Mouse (Mus musculus): Measurements from ENCODE around the gene Speg. TPM values are rescaled to one million over a fixed set of nuclear protein-coding genes. Genes with fewer than 3 reads are reported as not detected.
A peak's percentile ranks its signal among the peaks of the same experiment; 100 is the strongest.

Speg gene
- polyA plus RNA-seq, 1 experiment from 2014 or later, result 14.5 TPM

DNA sequence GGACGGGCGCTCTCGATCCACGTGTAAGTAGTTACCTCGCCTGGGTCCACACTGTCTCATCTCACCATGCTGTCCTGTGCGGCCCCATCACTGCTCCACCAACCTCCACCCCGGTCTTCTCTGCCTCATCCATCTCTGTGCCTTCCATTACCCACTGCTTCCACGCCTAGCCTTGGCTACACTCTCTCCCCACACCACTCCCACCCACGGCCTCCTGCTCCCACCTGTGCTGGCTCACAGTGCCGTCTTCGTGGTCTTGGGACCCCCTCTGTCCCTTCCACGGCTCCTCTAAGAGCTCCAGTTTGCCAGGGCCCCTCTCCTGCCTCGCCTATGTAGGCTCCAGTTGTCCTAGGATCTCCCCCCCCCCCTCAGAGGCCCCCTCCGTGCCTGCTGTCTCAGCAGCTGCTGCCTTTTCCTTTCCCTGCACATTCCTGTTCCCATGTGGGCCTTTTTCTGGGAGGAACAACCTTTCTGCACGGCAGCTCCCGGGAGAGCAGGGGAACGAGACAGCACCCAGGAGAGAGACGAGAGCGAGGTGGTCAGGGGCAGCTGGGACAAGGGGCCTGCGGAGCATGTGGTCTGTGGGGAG lies 10.1 kb downstream of the Speg start:
- no peaks in the 10 kb centered on the region for H3K36me3 ChIP-seq
- no peak overlapping the region for H3K27ac ChIP-seq (replicated peaks)
- H3K9ac ChIP-seq (replicated peaks), result no peak overlapping the region; the same call in 1 of the 2 replicates
- H3K4me1 ChIP-seq, result peaks cover 60% of the 10 kb centered on the region
- peaks cover 81% of the 10 kb centered on the region for H3K27me3 ChIP-seq
- H3K9me3 ChIP-seq, result no peaks in the 10 kb centered on the region
- H3K4me2 ChIP-seq (replicated peaks), result peak overlapping the region; percentile 27
- H3K4me3 ChIP-seq, result no peak overlapping the region
- no peak for ATAC-seq (ENCODE audit: low FRiP score, low read depth)
- WGBS, result 66% methylated on average over 20 of the region's 20 CpGs

DNA sequence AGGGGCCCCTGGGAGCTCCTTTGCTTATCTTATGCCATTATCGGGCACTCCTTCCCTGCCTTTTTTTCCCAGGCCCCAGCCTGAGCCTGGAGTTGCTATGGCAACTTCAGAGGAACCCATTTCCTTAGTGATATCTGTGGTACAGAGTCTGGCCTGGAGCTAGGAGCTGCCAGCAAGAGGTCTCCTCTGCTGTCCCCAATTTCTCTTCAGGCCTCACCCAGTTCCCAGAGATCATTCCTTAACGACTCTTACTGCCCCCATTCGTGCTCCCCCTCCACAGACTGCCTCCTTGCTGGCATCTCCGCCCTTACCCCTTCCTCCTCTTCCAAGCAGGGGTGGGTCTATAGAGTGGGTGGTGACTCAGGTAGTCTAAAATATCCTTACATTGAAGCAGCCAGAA lies 11.1 kb downstream of the Speg start:
- peaks cover 85% of the 10 kb centered on the region for H3K27me3 ChIP-seq
- WGBS, result 39% methylated on average over 4 of the region's 4 CpGs

DNA sequence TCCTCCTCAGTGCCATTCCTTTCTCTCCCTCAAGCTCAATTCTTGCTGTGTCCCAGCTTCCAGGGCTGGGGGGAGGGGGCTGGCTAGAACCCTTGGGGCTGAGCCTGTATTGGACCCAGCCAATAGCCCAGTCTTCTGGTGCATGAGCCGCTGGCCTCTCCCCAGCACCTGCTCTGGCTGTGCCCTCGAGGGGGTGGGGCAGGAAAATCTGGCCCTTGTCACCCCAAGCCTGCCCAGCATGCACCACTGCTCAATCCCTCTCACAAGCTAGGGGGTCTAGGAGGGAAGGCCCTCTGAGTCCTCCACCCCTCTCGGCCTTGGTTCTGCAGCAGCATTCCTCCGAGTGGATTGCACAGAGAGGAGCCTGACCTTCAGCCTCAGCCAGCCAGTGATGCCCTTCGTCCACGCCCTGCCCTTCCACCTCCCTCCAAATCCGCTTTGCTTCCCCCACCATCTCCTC lies 12.4 kb downstream of the Speg start:
- peak overlapping the region; percentile 43 for H3K4me2 ChIP-seq (replicated peaks)
- H3K4me1 ChIP-seq, result peaks cover 47% of the 10 kb centered on the region
- H3K27ac ChIP-seq (replicated peaks), result no peak overlapping the region
- no peaks in the 10 kb centered on the region for H3K36me3 ChIP-seq
- peak overlapping the region; percentile 26; the same call in 1 of the 2 replicates for H3K9ac ChIP-seq (replicated peaks)
- ATAC-seq (ENCODE audit: low FRiP score, low read depth), result 0 out of 2 replicates have a peak, but pooled peaks have one; percentile 3
- H3K4me3 ChIP-seq, result peak overlapping the region; percentile 36
- H3K9me3 ChIP-seq, result no peaks in the 10 kb centered on the region
- WGBS, result 4% methylated on average over 7 of the region's 7 CpGs
- H3K27me3 ChIP-seq, result peaks cover 84% of the 10 kb centered on the region

More for the DNA sequence above, 11.1 kb downstream of the Speg start:
- Histone ChIP-seq H3K4me1 (peaks cover 57% of the 10 kb centered on the region), H3K27ac (replicated peaks) (no peak overlapping the region), H3K9me3 (no peaks in the 10 kb centered on the region), H3K9ac (replicated peaks) (no peak overlapping the region), H3K4me2 (replicated peaks) (peak overlapping the region; percentile 27), H3K36me3 (no peaks in the 10 kb centered on the region), H3K4me3 (no peak overlapping the region)
- no peak for ATAC-seq (ENCODE audit: low FRiP score, low read depth)

DNA sequence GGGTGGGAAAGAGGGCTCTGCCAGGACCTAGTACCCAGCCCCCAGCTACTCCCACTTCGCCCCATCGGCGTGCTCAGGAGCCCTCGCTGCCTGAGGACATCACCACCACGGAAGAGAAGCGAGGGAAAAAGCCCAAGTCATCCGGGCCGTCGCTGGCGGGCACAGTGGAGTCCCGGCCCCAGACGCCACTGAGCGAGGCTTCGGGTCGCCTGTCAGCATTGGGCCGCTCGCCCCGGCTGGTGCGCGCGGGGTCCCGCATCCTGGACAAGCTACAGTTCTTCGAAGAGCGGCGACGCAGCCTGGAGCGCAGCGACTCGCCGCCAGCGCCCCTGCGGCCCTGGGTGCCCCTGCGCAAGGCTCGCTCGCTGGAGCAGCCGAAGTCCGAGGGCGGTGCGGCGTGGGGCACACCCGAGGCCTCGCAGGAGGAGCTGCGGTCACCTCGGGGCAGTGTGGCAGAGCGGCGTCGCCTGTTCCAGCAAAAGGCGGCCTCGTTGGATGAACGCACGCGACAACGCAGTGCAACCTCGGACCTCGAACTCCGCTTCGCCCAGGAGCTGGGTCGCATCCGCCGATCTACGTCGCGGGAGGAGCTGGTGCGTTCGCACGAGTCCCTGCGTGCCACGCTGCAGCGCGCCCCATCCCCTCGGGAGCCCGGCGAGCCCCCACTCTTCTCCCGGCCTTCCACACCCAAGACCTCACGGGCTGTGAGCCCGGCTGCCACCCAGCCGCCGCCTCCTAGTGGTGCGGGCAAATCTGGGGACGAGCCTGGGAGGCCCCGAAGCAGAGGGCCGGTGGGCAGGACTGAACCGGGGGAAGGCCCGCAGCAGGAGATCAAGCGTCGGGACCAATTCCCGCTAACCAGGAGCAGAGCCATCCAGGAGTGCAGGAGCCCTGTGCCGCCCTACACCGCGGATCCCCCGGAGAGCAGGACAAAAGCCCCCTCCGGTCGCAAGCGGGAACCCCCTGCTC lies 13.1 kb downstream of the Speg start:
- H3K27me3 ChIP-seq, result peaks cover 84% of the 10 kb centered on the region
- peak overlapping the region; percentile 26; the same call in 1 of the 2 replicates for H3K9ac ChIP-seq (replicated peaks)
- ATAC-seq (ENCODE audit: low FRiP score, low read depth), result peak; percentile 17; the same call in 1 of the 2 replicates
- H3K4me3 ChIP-seq, result peak overlapping the region; percentile 36
- WGBS, result 3% methylated on average over 93 of the region's 94 CpGs
- H3K4me1 ChIP-seq, result peaks cover 40% of the 10 kb centered on the region
- no peaks in the 10 kb centered on the region for H3K36me3 ChIP-seq
- H3K4me2 ChIP-seq (replicated peaks), result peak overlapping the region; percentile 43
- no peaks in the 10 kb centered on the region for H3K9me3 ChIP-seq
- H3K27ac ChIP-seq (replicated peaks), result no peak overlapping the region

DNA sequence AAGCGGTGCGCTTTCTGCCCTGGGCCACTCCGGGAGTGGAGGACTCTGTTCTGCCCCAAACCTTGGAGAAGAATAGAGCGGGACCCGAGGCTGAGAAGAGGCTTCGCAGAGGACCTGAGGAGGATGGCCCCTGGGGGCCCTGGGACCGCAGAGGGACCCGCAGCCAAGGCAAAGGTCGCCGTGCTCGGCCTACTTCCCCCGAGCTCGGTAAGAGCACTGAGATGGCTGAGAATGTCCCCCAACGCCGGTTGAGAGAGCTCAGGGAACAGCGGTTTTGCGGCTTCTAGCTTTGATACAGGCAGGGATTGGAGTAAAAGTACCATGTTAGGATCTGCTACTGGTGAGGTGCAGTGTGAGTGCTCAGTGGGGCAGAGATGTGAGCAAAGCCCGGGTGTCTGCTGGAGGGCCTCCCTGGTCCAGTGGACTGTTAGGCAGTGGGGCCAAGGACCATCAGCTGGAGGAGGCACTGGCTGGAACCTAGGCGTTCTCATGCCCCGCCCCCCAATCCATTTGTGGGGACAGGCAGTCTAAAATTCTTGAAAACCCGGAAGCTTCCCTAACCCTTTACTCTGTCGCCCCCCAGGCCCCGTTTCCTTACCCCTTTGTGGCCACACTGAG lies 13.9 kb downstream of the Speg start:
- Histone ChIP-seq H3K9me3 (no peaks in the 10 kb centered on the region), H3K4me2 (replicated peaks) (peak overlapping the region; percentile 43), H3K4me3 (peak overlapping the region; percentile 36; the same call in 1 of the 2 replicates), H3K27me3 (peaks cover 79% of the 10 kb centered on the region), H3K27ac (replicated peaks) (no peak overlapping the region), H3K4me1 (peaks cover 40% of the 10 kb centered on the region), H3K9ac (replicated peaks) (peak overlapping the region; percentile 26; the same call in 1 of the 2 replicates), H3K36me3 (no peaks in the 10 kb centered on the region)
- 18% methylated on average over 23 of the region's 23 CpGs for WGBS
- ATAC-seq (ENCODE audit: low FRiP score, low read depth), result no peak

DNA sequence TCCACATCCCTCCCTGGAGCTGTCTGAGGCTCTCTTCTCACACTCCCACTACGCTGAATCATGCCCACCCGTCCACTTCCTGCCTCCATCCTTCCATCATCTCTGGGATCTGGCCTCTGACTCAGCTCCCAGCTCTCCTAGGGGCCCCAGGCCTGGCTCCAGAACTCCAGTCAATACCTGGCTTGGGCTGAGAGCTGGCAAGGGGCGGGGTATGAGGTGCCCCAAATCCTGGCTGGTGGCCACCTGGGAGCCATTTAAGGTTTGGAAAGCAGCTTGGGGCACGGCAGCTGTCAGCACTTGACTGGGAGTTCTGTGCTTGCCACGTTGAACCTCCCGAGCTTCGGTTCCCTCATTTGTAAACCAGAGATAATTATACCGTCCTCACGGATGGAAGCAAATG lies 18.0 kb downstream of the Speg start:
- no peak overlapping the region for H3K9ac ChIP-seq (replicated peaks)
- 82% methylated on average over 9 of the region's 9 CpGs for WGBS

DNA sequence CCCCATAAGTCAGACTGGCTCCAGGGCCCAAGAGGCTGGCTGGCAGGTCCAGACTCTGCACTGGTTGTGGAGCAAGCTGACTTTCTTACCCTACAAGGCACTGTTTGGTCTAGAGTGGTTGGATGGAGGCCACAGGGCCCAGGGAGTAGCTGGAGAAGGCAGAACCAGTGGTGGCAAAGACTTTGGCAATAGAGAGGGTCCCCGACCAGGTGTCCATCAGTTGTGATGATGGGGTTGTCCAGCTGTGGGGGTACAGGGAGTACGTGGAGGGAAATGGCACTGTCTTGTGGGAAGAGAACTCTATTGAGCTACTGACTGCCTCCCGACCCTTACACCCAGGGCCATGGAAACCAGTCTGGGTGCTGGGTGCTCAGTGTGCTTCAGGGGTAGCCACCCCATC lies 18.7 kb downstream of the Speg start:
- Histone ChIP-seq H3K27ac (replicated peaks) (no peak overlapping the region), H3K4me3 (no peak overlapping the region), H3K27me3 (peaks cover 31% of the 10 kb centered on the region), H3K9me3 (no peaks in the 10 kb centered on the region), H3K4me1 (peaks cover 8% of the 10 kb centered on the region), H3K4me2 (replicated peaks) (no peak overlapping the region), H3K36me3 (no peaks in the 10 kb centered on the region), H3K9ac (replicated peaks) (no peak overlapping the region)
- WGBS, result 92% methylated on average over 3 of the region's 3 CpGs
- no peak for ATAC-seq (ENCODE audit: low FRiP score, low read depth)

More for the DNA sequence above, 18.0 kb downstream of the Speg start:
- H3K4me3 ChIP-seq, result no peak overlapping the region
- H3K36me3 ChIP-seq, result no peaks in the 10 kb centered on the region
- no peak for ATAC-seq (ENCODE audit: low FRiP score, low read depth)
- H3K4me1 ChIP-seq, result peaks cover 8% of the 10 kb centered on the region
- no peak overlapping the region for H3K27ac ChIP-seq (replicated peaks)
- H3K4me2 ChIP-seq (replicated peaks), result no peak overlapping the region
- H3K9me3 ChIP-seq, result no peaks in the 10 kb centered on the region
- H3K27me3 ChIP-seq, result peaks cover 38% of the 10 kb centered on the region

DNA sequence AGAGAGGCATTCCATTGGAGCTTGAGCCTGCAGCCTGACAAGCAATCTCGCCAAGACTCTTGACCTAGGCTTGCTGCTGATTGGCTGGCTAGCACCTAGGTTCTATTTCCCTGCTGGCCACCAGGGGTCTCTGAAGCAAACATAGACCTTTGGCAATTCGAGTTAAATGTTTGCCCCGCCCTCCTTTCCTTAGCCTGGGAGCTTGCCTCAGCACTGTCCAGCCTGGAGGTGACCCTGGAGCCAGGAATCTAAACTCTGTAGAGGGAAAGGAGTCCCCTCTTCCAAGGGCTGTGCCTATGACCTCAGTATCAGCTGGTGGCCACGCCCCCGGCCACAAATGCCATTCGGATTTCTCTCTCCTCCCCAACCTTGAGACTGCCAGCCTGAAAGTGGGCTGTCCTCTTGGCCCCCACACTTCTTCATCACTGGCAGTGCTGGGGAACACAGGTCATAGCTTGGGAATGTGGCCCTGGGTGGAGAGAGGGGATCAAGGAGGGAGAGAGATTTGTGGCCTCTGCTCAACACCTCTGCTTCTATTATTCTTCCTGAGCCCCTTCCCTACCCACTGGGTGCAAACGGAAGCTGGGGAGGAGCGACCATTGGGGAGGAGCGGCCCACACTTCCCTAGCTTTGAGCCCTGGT lies 23.8 kb downstream of the Speg start:
- Histone ChIP-seq H3K36me3 (peaks cover 18% of the 10 kb centered on the region), H3K9ac (replicated peaks) (no peak overlapping the region; the same call in 1 of the 2 replicates), H3K27me3 (0 out of 2 replicates have a peak, but pooled peaks cover 3% of the 10 kb centered on the region), H3K9me3 (no peaks in the 10 kb centered on the region), H3K4me1 (peaks cover 28% of the 10 kb centered on the region), H3K27ac (replicated peaks) (peak overlapping the region; percentile 75), H3K4me3 (no peak overlapping the region), H3K4me2 (replicated peaks) (no peak overlapping the region)
- ATAC-seq (ENCODE audit: low FRiP score, low read depth), result peak; percentile 47
- WGBS, result 10% methylated on average over 9 of the region's 9 CpGs

DNA sequence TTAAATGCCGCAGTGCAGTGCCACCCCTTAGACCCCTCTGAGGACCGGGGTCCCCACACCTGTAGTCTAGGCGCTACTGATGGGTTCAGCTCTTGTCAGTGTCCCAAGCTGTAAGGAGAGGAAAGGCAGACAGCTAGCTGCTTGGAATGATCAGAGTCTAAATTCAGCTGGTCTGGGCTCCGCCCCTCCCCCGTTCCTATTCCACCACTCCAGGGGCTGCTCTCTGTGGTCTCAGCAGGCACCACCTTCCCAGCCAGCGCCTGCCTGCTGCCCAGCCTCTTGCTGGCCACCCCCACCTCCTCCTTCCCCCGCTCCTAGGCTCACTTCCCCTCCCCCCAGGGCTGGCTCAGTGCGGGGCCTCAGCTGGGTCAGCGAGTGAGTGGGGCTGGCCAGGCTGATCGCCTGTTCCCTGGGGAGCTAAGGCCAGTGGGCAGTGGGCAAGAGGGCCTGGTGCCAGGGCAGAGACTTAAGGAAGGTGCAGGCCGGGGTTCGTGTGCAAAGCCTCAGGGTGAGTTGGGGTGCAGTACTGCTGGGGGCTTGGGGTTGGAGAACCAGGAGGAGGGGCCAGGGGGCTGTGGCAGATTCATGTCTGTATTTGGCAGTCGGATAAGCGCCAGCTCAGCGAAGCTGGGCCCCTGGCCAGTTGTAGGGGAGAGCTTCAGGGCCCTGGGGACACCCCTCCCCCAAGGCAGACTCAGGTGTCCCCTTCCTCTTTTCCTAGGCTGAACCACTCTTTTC lies 24.8 kb downstream of the Speg start:
- ATAC-seq (ENCODE audit: low FRiP score, low read depth), result peak; percentile 81
- H3K9ac ChIP-seq (replicated peaks), result peak overlapping the region; percentile 41
- H3K9me3 ChIP-seq, result no peaks in the 10 kb centered on the region
- H3K4me1 ChIP-seq, result peaks cover 28% of the 10 kb centered on the region
- peak overlapping the region; percentile 44 for H3K4me2 ChIP-seq (replicated peaks)
- peak overlapping the region; percentile 75 for H3K27ac ChIP-seq (replicated peaks)
- 0 out of 2 replicates have a peak, but pooled peaks cover 3% of the 10 kb centered on the region for H3K27me3 ChIP-seq
- WGBS, result 6% methylated on average over 15 of the region's 15 CpGs
- peaks cover 24% of the 10 kb centered on the region for H3K36me3 ChIP-seq
- H3K4me3 ChIP-seq, result peak overlapping the region; percentile 7

DNA sequence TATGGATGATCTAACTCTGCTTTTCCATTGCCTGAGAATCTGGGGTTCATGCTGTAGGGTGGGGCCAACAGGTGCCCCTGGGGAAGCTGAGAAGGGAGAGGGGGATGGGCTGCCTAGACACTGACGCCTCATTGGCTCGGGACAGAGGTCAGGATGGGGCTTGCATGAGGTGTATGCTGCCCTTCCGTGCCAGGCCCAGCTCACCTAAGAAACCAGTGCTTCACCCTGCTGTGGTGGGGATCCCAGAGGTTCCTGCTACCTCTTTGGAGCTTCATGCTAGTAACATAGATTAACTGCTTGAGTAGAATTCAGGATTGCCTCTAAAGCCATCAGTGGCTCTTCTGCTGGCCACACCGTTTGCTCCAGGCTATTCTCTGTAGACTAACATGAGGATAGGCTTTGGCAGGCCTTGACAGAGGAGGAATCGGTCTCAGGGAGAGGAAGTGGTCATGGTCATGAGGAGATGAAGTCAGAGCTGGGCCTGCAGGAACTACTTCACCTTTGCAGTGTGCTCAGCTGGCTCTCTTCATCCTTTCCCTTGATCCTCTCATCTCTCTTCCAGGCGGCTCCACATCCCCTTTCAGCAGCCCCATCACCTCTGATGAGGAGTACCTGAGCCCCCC lies 25.5 kb downstream of the Speg start:
- H3K27me3 ChIP-seq, result 0 out of 2 replicates have a peak, but pooled peaks cover 3% of the 10 kb centered on the region
- no peaks in the 10 kb centered on the region for H3K9me3 ChIP-seq
- 44% methylated on average over 6 of the region's 6 CpGs for WGBS
- H3K4me1 ChIP-seq, result peaks cover 28% of the 10 kb centered on the region
- H3K4me2 ChIP-seq (replicated peaks), result peak overlapping the region; percentile 44
- peaks cover 25% of the 10 kb centered on the region for H3K36me3 ChIP-seq
- no peak for ATAC-seq (ENCODE audit: low FRiP score, low read depth)
- peak overlapping the region; percentile 75 for H3K27ac ChIP-seq (replicated peaks)
- H3K4me3 ChIP-seq, result no peak overlapping the region; the same call in 1 of the 2 replicates
- H3K9ac ChIP-seq (replicated peaks), result 0 out of 2 replicates have a peak overlapping the region, but pooled peaks have one; percentile 41

All from midbrain, embryonic 12.5 days (tissue).